Mouse (Mus musculus) gastrocnemius, postnatal 14 days (tissue): Measurements from ENCODE around the gene C3ar1. TPM values are rescaled to one million over a fixed set of nuclear protein-coding genes. Genes with fewer than 3 reads are reported as not detected.
A peak's percentile ranks its signal among the peaks of the same experiment; 100 is the strongest.

Experiments used
- DNase-seq: peaks from one replicate; pipeline ENCODE4 v3.0.0; 2021; ENCODE audit warnings: mixed read lengths
- intact Hi-C: fragments of 180-260 bp; cut with DNase I; formaldehyde crosslinking; loops from one replicate; pipeline ENCODE4 v1.15.1; 2025; ENCODE audit warnings: low total_unique reads
- long read RNA-seq, 2 experiments: library from polyadenylated mRNA; stranded (forward); transcript quantifications; one replicate each; pipeline ENCODE4 v2.0.0; 2021
- total RNA-seq, 2 experiments: library from RNA; stranded (reverse); gene quantifications; 2 replicates each; pipeline ENCODE4 v1.2.3; 2021

The C3ar1 gene
- 1 to 10 TPM in 1 of 2 experiments, under 1 TPM in 1; 1.00 to 1.6 TPM for total RNA-seq
- long read RNA-seq, experiment 1, full-length matches to known transcripts: 1 of 2 reads
- long read RNA-seq, experiment 1, partial matches to known transcripts: 1 of 2 reads
- long read RNA-seq, experiment 1, other reads (novel, unspliced or antisense): 0 of 2 reads
- long read RNA-seq, experiment 2, full-length matches to known transcripts: 2 of 2 reads
- long read RNA-seq, experiment 2, partial matches to known transcripts: 0 of 2 reads
- long read RNA-seq, experiment 2, other reads (novel, unspliced or antisense): 0 of 2 reads

- no peak for DNase-seq
- intact Hi-C loops: no loop called here
These were observed at the start of gene C3ar1 for GRCm38 (mm10) chr6:122855955-122856354. TSS of gene C3ar1 (minus strand) at chr6:122856161.

DNA sequence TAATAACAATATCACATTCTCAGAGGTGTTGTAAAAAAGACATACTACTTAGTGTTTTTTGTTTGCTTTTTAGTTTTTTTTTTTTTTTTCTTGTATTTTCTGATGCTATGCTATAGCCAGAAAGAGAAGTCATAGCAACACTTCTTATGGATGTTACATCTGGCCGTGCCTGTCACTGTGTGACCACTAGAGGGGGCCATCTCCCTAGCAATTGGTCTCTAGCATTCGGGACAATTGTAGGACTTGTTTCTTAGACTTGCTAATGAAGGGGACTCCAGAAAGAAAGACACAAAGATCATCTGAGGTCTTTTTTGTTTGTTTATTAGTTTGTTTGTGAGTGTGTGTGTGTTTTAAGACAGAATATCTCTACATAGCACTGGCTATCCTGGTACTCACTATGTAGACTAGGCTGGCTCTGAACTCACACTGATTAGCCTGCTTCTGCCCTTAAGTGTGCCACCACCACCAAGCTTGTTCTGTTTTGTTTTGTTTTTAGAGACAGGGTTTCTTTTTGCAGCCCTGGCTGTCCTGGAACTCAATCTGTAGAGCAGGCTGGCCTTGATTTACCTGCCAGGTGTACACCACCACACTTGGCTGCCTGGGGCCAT, 36.6 kb upstream of the C3ar1 start:
- peak; percentile 35 for DNase-seq
- intact Hi-C loops: loop anchor here (10.0 kb wide), 1 partner anchor 1482 kb away; no protein-coding TSS in a partner anchor

GRCm38 (mm10) chr6:122889599-122889998, 33.6 kb upstream of the C3ar1 start:
- intact Hi-C loops: no loop called here
- no peak for DNase-seq

DNA sequence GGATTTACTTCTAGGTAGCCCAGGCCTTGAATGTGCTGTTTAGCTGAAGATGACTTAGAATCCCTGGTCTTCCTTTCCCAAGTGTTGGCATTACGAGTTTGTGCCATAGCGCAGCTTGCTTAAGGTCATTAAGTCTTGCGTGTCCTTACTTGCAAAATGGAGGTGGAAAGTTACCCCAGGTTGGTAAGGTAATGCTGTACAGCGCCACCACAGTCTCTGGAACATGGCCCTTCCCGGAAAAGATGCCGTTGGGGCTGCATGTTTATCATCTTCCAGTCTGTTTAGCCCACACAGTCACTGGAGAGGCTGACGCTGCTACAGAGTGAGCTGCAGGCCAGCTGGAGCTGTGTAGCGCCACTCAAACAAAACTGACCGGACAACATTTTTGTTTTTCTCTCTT, 27.6 kb upstream of the C3ar1 start:
- DNase-seq: no peak
- intact Hi-C loops: no loop called here

- intact Hi-C loops: no loop called here
- no peak for DNase-seq
These were observed 25.3 kb upstream of the C3ar1 start for GRCm38 (mm10) chr6:122881287-122881686.

GRCm38 (mm10) chr6:122879781-122880505, 24.0 kb upstream of the C3ar1 start:
- intact Hi-C loops: no loop called here
- no peak for DNase-seq

DNA sequence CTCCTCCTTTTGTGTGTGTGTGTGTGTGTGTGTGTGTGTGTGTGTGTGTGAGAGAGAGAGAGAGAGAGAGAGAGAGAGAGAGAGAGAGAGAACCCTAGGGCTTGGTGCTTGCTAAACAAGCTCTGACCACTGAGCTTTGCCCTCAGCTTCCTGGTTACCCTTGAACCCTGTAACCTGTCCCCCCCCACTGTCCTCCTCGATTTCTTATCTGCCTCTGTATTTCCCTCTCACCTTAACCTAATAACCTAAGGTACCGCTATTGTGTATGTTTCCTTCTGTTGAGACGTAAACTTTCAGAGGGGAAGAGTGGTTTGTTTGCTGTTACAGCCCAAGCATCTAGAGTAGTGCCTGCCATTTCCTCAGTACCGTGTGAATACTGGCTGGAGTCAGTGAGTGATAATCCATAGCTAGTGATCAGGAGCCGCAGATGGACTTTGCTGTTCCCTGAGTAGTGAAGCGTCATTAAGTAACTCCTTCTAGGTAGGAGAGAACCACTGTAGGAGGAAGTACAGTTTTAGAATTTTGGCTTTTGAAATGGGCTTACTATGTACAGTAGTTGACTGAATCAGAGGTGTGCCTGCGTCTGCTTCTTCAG, 23.3 kb upstream of the C3ar1 start:
- intact Hi-C loops: no loop called here
- DNase-seq: no peak

DNA sequence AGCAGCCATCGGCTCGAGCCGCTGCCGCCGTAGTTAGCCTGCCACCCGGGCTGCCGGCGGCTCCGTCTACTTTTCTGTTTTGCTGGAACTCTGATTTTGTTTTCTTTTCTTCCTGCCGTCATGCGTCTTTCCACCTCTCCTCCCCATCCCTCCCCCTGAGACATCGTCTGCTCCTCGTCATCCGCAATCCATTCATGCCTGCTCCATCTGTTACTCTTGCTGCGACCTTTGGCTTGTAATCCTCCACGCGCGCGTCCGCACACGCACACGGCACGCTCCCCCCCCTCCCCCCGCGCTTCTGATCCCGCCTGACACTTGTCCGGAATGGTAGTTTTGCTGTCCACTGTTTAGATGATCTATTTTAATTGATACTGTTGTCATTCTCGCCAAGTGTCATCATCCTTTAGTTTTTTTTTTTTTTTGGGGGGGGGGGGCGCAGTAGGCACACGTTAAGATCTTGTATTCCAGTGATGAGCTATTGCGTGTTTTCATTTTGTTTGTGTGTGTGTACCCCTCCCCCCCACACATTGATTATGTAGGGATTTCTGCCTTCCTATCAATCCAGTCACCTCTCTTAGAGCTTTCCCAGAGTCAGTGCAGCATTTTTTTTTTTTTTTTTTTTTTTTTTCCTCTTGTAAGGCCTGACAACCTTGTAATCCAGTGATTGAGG, 18.9 kb upstream of the C3ar1 start:
- intact Hi-C loops: no loop called here
- peak; percentile 24 for DNase-seq

GRCm38 (mm10) chr6:122873871-122874719, 18.1 kb upstream of the C3ar1 start, which contains the start of gene Necap1:
TSS of gene Necap1 (plus strand) at chr6:122874474.
- intact Hi-C loops: no loop called here
- DNase-seq: peak; percentile 97

DNA sequence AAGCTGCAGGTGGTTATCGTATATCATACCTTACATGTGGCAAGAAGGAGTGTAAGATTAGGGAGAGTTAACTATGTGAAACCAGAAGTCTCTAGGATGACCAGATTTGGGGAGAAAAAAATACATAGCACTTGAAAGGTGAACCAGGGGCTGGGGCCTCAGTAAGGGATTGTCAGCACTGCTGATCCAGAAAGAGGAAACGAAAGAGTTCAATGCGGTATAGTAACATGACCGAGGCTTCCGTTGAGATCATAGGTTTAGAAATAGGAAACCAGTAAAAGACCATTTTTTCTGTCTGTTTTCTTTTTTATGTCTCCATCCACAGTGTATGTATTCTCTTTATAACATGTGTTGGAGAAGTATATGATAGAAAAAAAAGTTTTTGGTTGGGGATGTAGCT, 16.8 kb upstream of the C3ar1 start:
- intact Hi-C loops: no loop called here
- DNase-seq: no peak

DNA sequence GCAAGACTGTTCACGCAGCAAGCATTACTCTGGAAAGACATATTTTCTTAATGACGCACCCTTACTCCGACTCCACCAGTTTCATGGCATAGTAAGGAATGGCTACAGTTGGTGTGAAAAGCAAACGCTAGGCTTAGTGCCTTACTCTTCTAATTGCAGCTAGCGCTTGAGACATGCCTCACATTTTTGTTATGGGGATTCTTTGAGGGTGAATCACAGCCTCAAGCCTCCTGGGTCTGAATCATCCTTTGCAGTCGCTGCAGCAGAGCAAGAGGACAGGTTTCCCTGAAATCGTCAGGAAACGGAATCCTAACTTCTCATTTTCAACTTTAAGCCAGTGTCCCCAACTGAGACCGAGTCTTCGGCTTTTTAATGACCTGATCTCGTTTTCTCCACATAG, 13.9 kb upstream of the C3ar1 start:
- no peak for DNase-seq
- intact Hi-C loops: no loop called here

GRCm38 (mm10) chr6:122867914-122868313, 12.0 kb upstream of the C3ar1 start:
- intact Hi-C loops: no loop called here
- DNase-seq: no peak

DNA sequence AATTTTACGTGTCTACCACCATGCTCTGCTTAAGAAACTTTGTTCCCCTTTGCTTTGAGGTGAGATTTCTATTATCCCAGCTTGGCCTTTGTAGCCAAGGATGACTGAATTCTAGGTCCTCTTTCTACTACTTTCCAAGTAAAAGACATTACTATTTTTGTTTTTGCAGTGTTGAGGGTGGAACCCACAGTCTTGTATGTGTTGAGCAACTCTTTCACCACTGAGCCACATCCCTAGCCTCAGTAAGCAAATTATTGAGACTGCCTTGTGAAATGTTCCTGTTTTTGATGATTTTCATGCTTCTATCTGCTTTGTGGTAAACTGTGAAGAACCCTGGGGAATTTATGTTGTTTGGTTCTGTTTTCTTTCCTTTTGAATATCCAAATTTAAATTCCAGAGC, 6.9 kb upstream of the C3ar1 start:
- intact Hi-C loops: no loop called here
- no peak for DNase-seq

DNA sequence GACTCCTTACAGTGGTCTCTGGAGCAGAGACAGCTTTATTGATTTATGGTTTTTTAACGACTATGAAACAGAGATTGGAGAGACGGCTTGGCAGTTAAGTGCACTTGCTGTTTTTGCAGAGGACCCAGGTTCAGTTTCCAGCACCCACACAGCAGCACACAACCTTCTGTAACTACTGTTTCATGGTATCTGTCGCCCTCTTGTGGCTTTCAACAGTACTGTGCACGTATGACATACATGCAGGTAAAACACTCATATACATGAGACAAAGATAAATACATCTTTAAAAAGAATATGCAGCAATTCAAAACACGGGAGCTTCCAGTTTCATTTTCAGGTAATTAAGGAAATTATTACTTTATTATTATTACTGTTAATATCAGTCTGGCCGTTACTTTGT, 6.5 kb upstream of the C3ar1 start:
- no peak for DNase-seq
- intact Hi-C loops: no loop called here

- intact Hi-C loops: no loop called here
- no peak for DNase-seq
These were observed 1.4 kb downstream of the C3ar1 start for GRCm38 (mm10) chr6:122854552-122854951.

DNA sequence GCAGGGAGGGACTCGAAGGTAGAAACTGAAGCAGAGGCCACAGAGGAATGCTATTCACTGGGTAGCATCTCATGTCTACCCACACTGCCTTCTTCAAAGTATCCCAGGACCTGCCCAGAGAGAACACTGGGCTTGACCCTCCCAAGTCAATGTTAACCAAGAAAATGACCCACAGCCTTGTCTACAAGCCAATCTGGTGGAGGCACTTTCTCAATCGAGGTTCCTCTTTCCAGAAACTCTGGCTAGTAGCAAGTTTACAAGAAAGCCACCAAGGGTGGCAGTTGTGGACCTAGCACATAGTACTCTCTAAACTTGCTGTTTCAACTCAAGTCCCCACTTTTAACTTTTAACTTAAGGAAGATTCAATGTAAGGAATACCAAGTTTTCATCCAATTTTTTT, 3.3 kb downstream of the C3ar1 start:
- DNase-seq: no peak

GRCm38 (mm10) chr6:122843759-122844158, 12.2 kb downstream of the C3ar1 start:
- intact Hi-C loops: no loop called here

More for the DNA sequence above, 3.3 kb downstream of the C3ar1 start:
- intact Hi-C loops: no loop called here

GRCm38 (mm10) chr6:122837539-122837938, 18.4 kb downstream of the C3ar1 start:
- intact Hi-C loops: no loop called here
- DNase-seq: no peak

More at GRCm38 (mm10) chr6:122843759-122844158, 12.2 kb downstream of the C3ar1 start:
- no peak for DNase-seq

GRCm38 (mm10) chr6:122836974-122837373, 19.0 kb downstream of the C3ar1 start:
- intact Hi-C loops: no loop called here
- no peak for DNase-seq
